Mouse (Mus musculus) midbrain, postnatal 0 days (tissue): ENCODE results near the gene Plekhh3. TPM values are rescaled to one million over a fixed set of nuclear protein-coding genes. Genes with fewer than 3 reads are reported as not detected.
A peak's percentile ranks its signal among the peaks of the same experiment; 100 is the strongest.

Experiments
- ATAC-seq: fragments of 200-750 bp; cut with Nextera tagmentation; 2 replicates; pipeline ENCODE4 v1.8.0; 2017; ENCODE audit warnings: moderate number of reproducible peaks, mild to moderate bottlenecking, moderate TSS enrichment, moderate library complexity; ENCODE audit not compliant: low FRiP score
- DNase-seq: peaks from one replicate; pipeline ENCODE4 v3.0.0-alpha.2; 2015; ENCODE audit warnings: low spot score
- H3K27ac ChIP-seq: fragments of 300-500 bp; sonication (generic); 2 replicates; pipeline ENCODE4 v1.5.1; 2014; ENCODE audit warnings: low read depth, mild to moderate bottlenecking, low read length, mixed read lengths
- H3K27me3 ChIP-seq: fragments of 300-500 bp; sonication (generic); 2 replicates; pipeline ENCODE4 v1.6.1; 2014; ENCODE audit warnings: low read length, control low read depth, mixed read lengths; ENCODE audit not compliant: insufficient read depth
- H3K36me3 ChIP-seq: fragments of 300-500 bp; sonication (generic); 2 replicates; pipeline ENCODE4 v1.6.1; 2014; ENCODE audit warnings: low read length, control low read depth, mixed read lengths; ENCODE audit not compliant: insufficient read depth
- H3K4me1 ChIP-seq: fragments of 300-500 bp; sonication (generic); 2 replicates; pipeline ENCODE4 v1.6.1; 2014; ENCODE audit warnings: mild to moderate bottlenecking, control low read depth, antibody characterized with exemption, low read length, mixed read lengths; ENCODE audit not compliant: insufficient read depth
- H3K4me2 ChIP-seq: fragments of 300-500 bp; sonication (generic); 2 replicates; pipeline ENCODE4 v1.6.1; 2014; ENCODE audit warnings: low read depth, mild to moderate bottlenecking, low read length, mixed read lengths; ENCODE audit not compliant: poor library complexity, severe bottlenecking
- H3K4me3 ChIP-seq: fragments of 300-500 bp; sonication (generic); 2 replicates; pipeline ENCODE4 v1.5.1; 2014; ENCODE audit warnings: low read depth, mild to moderate bottlenecking, low read length, moderate library complexity
- H3K9ac ChIP-seq: fragments of 300-500 bp; sonication (generic); replicated peaks from 2 replicates; pipeline ENCODE4 v1.6.1; 2014; ENCODE audit warnings: mild to moderate bottlenecking, low read length, moderate library complexity, mixed read lengths; ENCODE audit not compliant: poor library complexity, severe bottlenecking
- H3K9me3 ChIP-seq: fragments of 300-500 bp; sonication (generic); 2 replicates; pipeline ENCODE4 v1.6.1; 2016; ENCODE audit warnings: low read length, control low read depth
- CTCF ChIP-seq: IDR thresholded peaks from 2 replicates; pipeline ENCODE4 v1.5.1; 2016; ENCODE audit warnings: antibody characterized with exemption, mild to moderate bottlenecking
- WGBS: fragments of 180-500 bp; shearing (Covaris S2); extraction: QIAGEN DNeasy Blood & Tissue Kit; methylation state at CpG from one replicate; pipeline ENCODE4 v1.1.7; 2014; 5-methylcytosine and 5-hydroxymethylcytosine counted together
- polyA plus RNA-seq: library from polyadenylated mRNA; unstranded; fragments of >200 nt; fragmentation: Nextera tagmentation; extraction: Ambion mirVana; gene quantifications from 2 replicates; pipeline ENCODE4 v1.2.1, GENCODE M21; 2015
- total RNA-seq: library from RNA; depleted of rRNA; stranded (reverse); fragments of >200 nt; gene quantifications from 2 replicates; pipeline ENCODE4 v1.2.3, GENCODE M21; 2014

Plekhh3 gene
- total and polyA plus RNA-seq, 2 experiments from 2014 or later, result 5.8 to 23.4 TPM

- ATAC-seq (no peak), DNase-seq (no peak)
- Histone ChIP-seq H3K27me3 (0 out of 2 replicates have a peak, but pooled peaks cover 7% of the 10 kb centered on the region), H3K36me3 (no peaks in the 10 kb centered on the region), H3K4me2 (peak overlapping the region; percentile 61), H3K4me1 (peaks cover 31% of the 10 kb centered on the region), H3K9ac (peak overlapping the region; percentile 54), H3K4me3 (peak overlapping the region; percentile 30), H3K27ac (peak overlapping the region; percentile 55), H3K9me3 (no peaks in the 10 kb centered on the region)
- 28% methylated on average over 9 of the region's 9 CpGs for WGBS
- TF ChIP-seq CTCF, result no peak
Measured at GRCm38 (mm10) chr11:101174389-101174745, 3.2 kb upstream of the Plekhh3 start.

- Histone ChIP-seq H3K27ac (peak overlapping the region; percentile 55), H3K9ac (peak overlapping the region; percentile 54), H3K4me3 (peak overlapping the region; percentile 30), H3K9me3 (no peaks in the 10 kb centered on the region), H3K4me2 (peak overlapping the region; percentile 61), H3K4me1 (peaks cover 31% of the 10 kb centered on the region), H3K27me3 (peaks cover 8% of the 10 kb centered on the region; the same call in 1 of the 2 replicates), H3K36me3 (no peaks in the 10 kb centered on the region)
- ATAC-seq, result peak; percentile 36; the same call in 1 of the 2 replicates
- TF ChIP-seq CTCF, result peak; percentile 90
- WGBS, result 1% methylated on average over 61 of the region's 61 CpGs
- peak; percentile 80 for DNase-seq
Measured at GRCm38 (mm10) chr11:101173631-101174388, 2.7 kb upstream of the Plekhh3 start.

GRCm38 (mm10) chr11:101173112-101173511 is 2.0 kb upstream of the Plekhh3 start:
- ATAC-seq (no peak), DNase-seq (no peak)
- Histone ChIP-seq H3K27ac (no peak overlapping the region), H3K4me2 (peak overlapping the region; percentile 61), H3K36me3 (no peaks in the 10 kb centered on the region), H3K4me3 (no peak overlapping the region), H3K9me3 (no peaks in the 10 kb centered on the region), H3K9ac (no peak overlapping the region), H3K4me1 (peaks cover 29% of the 10 kb centered on the region), H3K27me3 (peaks cover 11% of the 10 kb centered on the region)
- WGBS, result 9% methylated on average over 11 of the region's 11 CpGs
- TF ChIP-seq CTCF, result no peak

GRCm38 (mm10) chr11:101172434-101172815 is 1.3 kb upstream of the Plekhh3 start:
- no peak for TF ChIP-seq CTCF
- Histone ChIP-seq H3K9me3 (no peaks in the 10 kb centered on the region), H3K36me3 (peaks cover 5% of the 10 kb centered on the region; the same call in 1 of the 2 replicates), H3K4me1 (peaks cover 27% of the 10 kb centered on the region), H3K4me3 (peak overlapping the region; percentile 65), H3K27ac (peak overlapping the region; percentile 72), H3K9ac (peak overlapping the region; percentile 54), H3K4me2 (peak overlapping the region; percentile 81), H3K27me3 (peaks cover 14% of the 10 kb centered on the region)
- DNase-seq (no peak), ATAC-seq (no peak)
- WGBS, result 13% methylated on average over 5 of the region's 5 CpGs

- peaks cover 20% of the 10 kb centered on the region for H3K27me3 ChIP-seq
- H3K36me3 ChIP-seq, result peaks cover 9% of the 10 kb centered on the region
- peak overlapping the region; percentile 72 for H3K27ac ChIP-seq
- under 1% methylated on average over 31 of the region's 31 CpGs for WGBS
- DNase-seq, result peak; percentile 87
- peak overlapping the region; percentile 81 for H3K4me2 ChIP-seq
- H3K4me3 ChIP-seq, result peak overlapping the region; percentile 65
- H3K4me1 ChIP-seq, result peaks cover 27% of the 10 kb centered on the region
- H3K9me3 ChIP-seq, result no peaks in the 10 kb centered on the region
- peak; percentile 42; the same call in 1 of the 2 replicates for ATAC-seq
- peak overlapping the region; percentile 54 for H3K9ac ChIP-seq
- TF ChIP-seq CTCF, result no peak
Measured at GRCm38 (mm10) chr11:101171721-101172433, 726 bp upstream of the Plekhh3 start.
